Mouse (Mus musculus): ENCODE data around the gene Olfr822. TPM values are rescaled to one million over a fixed set of nuclear protein-coding genes. Genes with fewer than 3 reads are reported as not detected.
A peak's percentile ranks its signal among the peaks of the same experiment; 100 is the strongest.
"Not testable (repeated sequence)": the region's sequence is repeated elsewhere in the genome, so short reads cannot be mapped to it uniquely, and the experiment has no call there.

The Olfr822 gene
- polyA plus RNA-seq (2012; rRNA removed): not detected in 2 replicates
- not detected in 2 replicates for polyA plus RNA-seq (2014; fragmentation: Nextera tagmentation; extraction: Ambion mirVana)

- no peaks in the 10 kb centered on the region for H3K27me3 ChIP-seq (ENCODE audit: control insufficient read depth, insufficient read depth, low read length)
- DNase-seq (ENCODE audit: low read depth in 3 of 3, low spot score in 3 of 3) (no peak), ATAC-seq (ENCODE audit: insufficient read depth) (no peak)
- H3K9ac ChIP-seq (replicated peaks): no peak within 1 kb of the TSS
- no peak within 1 kb of the TSS for H3K4me3 ChIP-seq (ENCODE audit: insufficient read depth in 1 of 2, low read depth in 2 of 2, low read length in 2 of 2)
- no peaks in the 10 kb centered on the region for H3K4me1 ChIP-seq (replicated peaks; ENCODE audit: control insufficient read depth in 2 of 2, insufficient read depth in 2 of 2, low read length in 1 of 2)
- H3K4me2 ChIP-seq (ENCODE audit: low read depth): no peak within 1 kb of the TSS
- no peaks in the 10 kb centered on the region for H3K36me3 ChIP-seq (replicated peaks; ENCODE audit: control insufficient read depth, insufficient read depth, low read depth)
- no peaks in the 10 kb centered on the region for H3K9me3 ChIP-seq (ENCODE audit: control insufficient read depth, low read length)
- no peak for TF ChIP-seq EP300 (IDR thresholded peaks at IDR 0.05; ENCODE audit: low read depth)
- TF ChIP-seq CTCF (IDR thresholded peaks at IDR 0.05; ENCODE audit: low read depth): no peak
- H3K27ac ChIP-seq: no peak within 1 kb of the TSS
Observed at GRCm38 (mm10) chr10:130070910-130071309, at the start of gene Olfr822. Olfr822 (plus strand) TSS chr10:130071210.

GRCm38 (mm10) chr10:130030048-130030447 is 41.0 kb upstream of the Olfr822 start, which contains the start of gene Olfr821:
Olfr821 (plus strand) TSS chr10:130030348.
- Histone ChIP-seq H3K4me3 (ENCODE audit: insufficient read depth in 1 of 2, low read depth in 2 of 2, low read length in 2 of 2) (no peak within 1 kb of the TSS), H3K27me3 (ENCODE audit: control insufficient read depth, insufficient read depth, low read length) (no peaks in the 10 kb centered on the region), H3K9ac (replicated peaks) (no peak within 1 kb of the TSS), H3K36me3 (replicated peaks; ENCODE audit: control insufficient read depth, insufficient read depth, low read depth) (no peaks in the 10 kb centered on the region), H3K4me1 (replicated peaks; ENCODE audit: control insufficient read depth in 2 of 2, insufficient read depth in 2 of 2, low read length in 1 of 2) (no peaks in the 10 kb centered on the region), H3K9me3 (ENCODE audit: control insufficient read depth, low read length) (no peaks in the 10 kb centered on the region), H3K4me2 (ENCODE audit: low read depth) (no peak within 1 kb of the TSS), H3K27ac (no peak within 1 kb of the TSS)
- TF ChIP-seq CTCF (IDR thresholded peaks at IDR 0.05; ENCODE audit: low read depth) (no peak), EP300 (IDR thresholded peaks at IDR 0.05; ENCODE audit: low read depth) (no peak)
- no peak for ATAC-seq (ENCODE audit: insufficient read depth)
- DNase-seq (ENCODE audit: low read depth in 3 of 3, low spot score in 3 of 3): no peak

GRCm38 (mm10) chr10:130037096-130037495 is 33.9 kb upstream of the Olfr822 start:
- Histone ChIP-seq H3K36me3 (replicated peaks; ENCODE audit: control insufficient read depth, insufficient read depth, low read depth) (no peaks in the 10 kb centered on the region), H3K4me2 (ENCODE audit: low read depth) (no peak overlapping the region), H3K4me3 (ENCODE audit: insufficient read depth in 1 of 2, low read depth in 2 of 2, low read length in 2 of 2) (no peak overlapping the region), H3K4me1 (replicated peaks; ENCODE audit: control insufficient read depth in 2 of 2, insufficient read depth in 2 of 2, low read length in 1 of 2) (no peaks in the 10 kb centered on the region), H3K9ac (replicated peaks) (no peak overlapping the region), H3K9me3 (ENCODE audit: control insufficient read depth, low read length) (no peaks in the 10 kb centered on the region), H3K27me3 (ENCODE audit: control insufficient read depth, insufficient read depth, low read length) (no peaks in the 10 kb centered on the region), H3K27ac (no peak overlapping the region)
- 50% methylated on average over 6 of the region's 6 CpGs for WGBS (ENCODE audit: insufficient replicate concordance)
- ATAC-seq (ENCODE audit: insufficient read depth): no peak
- TF ChIP-seq EP300 (IDR thresholded peaks at IDR 0.05; ENCODE audit: low read depth): no peak
- TF ChIP-seq CTCF (IDR thresholded peaks at IDR 0.05; ENCODE audit: low read depth): no peak
- DNase-seq (ENCODE audit: low read depth in 3 of 3, low spot score in 3 of 3): no peak

- Histone ChIP-seq H3K9me3 (ENCODE audit: control insufficient read depth, low read length) (no peaks in the 10 kb centered on the region), H3K9ac (replicated peaks) (no peak overlapping the region), H3K4me2 (ENCODE audit: low read depth) (no peak overlapping the region), H3K27ac (no peak overlapping the region), H3K27me3 (ENCODE audit: control insufficient read depth, insufficient read depth, low read length) (no peaks in the 10 kb centered on the region), H3K4me1 (replicated peaks; ENCODE audit: control insufficient read depth in 2 of 2, insufficient read depth in 2 of 2, low read length in 1 of 2) (no peaks in the 10 kb centered on the region), H3K4me3 (ENCODE audit: insufficient read depth in 1 of 2, low read depth in 2 of 2, low read length in 2 of 2) (no peak overlapping the region), H3K36me3 (replicated peaks; ENCODE audit: control insufficient read depth, insufficient read depth, low read depth) (no peaks in the 10 kb centered on the region)
- no peak for ATAC-seq (ENCODE audit: insufficient read depth)
- peak in 1 of 3 experiments; percentile 1 for DNase-seq (ENCODE audit: low read depth in 3 of 3, low spot score in 3 of 3)
- 13% methylated on average over 5 of the region's 5 CpGs for WGBS (ENCODE audit: insufficient replicate concordance)
- no peak for TF ChIP-seq EP300 (IDR thresholded peaks at IDR 0.05; ENCODE audit: low read depth)
- peak; percentile 45; the same call in 1 of the 2 replicates for TF ChIP-seq CTCF (IDR thresholded peaks at IDR 0.05; ENCODE audit: low read depth)
Observed at GRCm38 (mm10) chr10:130092838-130093440, 21.9 kb downstream of the Olfr822 start.

GRCm38 (mm10) chr10:130096104-130096503 is 25.1 kb downstream of the Olfr822 start:
- no peak for DNase-seq (ENCODE audit: low read depth in 3 of 3, low spot score in 3 of 3)
- Histone ChIP-seq H3K36me3 (replicated peaks; ENCODE audit: control insufficient read depth, insufficient read depth, low read depth) (no peaks in the 10 kb centered on the region), H3K4me3 (ENCODE audit: insufficient read depth in 1 of 2, low read depth in 2 of 2, low read length in 2 of 2) (no peak overlapping the region), H3K9ac (replicated peaks) (no peak overlapping the region), H3K4me2 (ENCODE audit: low read depth) (no peak overlapping the region), H3K27me3 (ENCODE audit: control insufficient read depth, insufficient read depth, low read length) (no peaks in the 10 kb centered on the region), H3K4me1 (replicated peaks; ENCODE audit: control insufficient read depth in 2 of 2, insufficient read depth in 2 of 2, low read length in 1 of 2) (no peaks in the 10 kb centered on the region), H3K27ac (no peak overlapping the region), H3K9me3 (ENCODE audit: control insufficient read depth, low read length) (no peaks in the 10 kb centered on the region)
- no peak for ATAC-seq (ENCODE audit: insufficient read depth)
- no peak; the same call in 1 of the 2 replicates for TF ChIP-seq CTCF (IDR thresholded peaks at IDR 0.05; ENCODE audit: low read depth)
- TF ChIP-seq EP300 (IDR thresholded peaks at IDR 0.05; ENCODE audit: low read depth): no peak

- H3K4me3 ChIP-seq (ENCODE audit: insufficient read depth in 1 of 2, low read depth in 2 of 2, low read length in 2 of 2); H3K9me3 ChIP-seq (ENCODE audit: control insufficient read depth, low read length); H3K9ac ChIP-seq (replicated peaks); H3K27ac ChIP-seq; H3K4me1 ChIP-seq (replicated peaks; ENCODE audit: control insufficient read depth in 2 of 2, insufficient read depth in 2 of 2, low read length in 1 of 2); DNase-seq (ENCODE audit: low read depth in 3 of 3, low spot score in 3 of 3); H3K4me2 ChIP-seq (ENCODE audit: low read depth); H3K27me3 ChIP-seq (ENCODE audit: control insufficient read depth, insufficient read depth, low read length); H3K36me3 ChIP-seq (replicated peaks; ENCODE audit: control insufficient read depth, insufficient read depth, low read depth); ATAC-seq (ENCODE audit: insufficient read depth): not testable (repeated sequence)
- 47% methylated on average over 1 of the region's 1 CpGs for whole genome bisulfite sequencing (ENCODE audit: insufficient replicate concordance)
Observed at GRCm38 (mm10) chr10:130115283-130115682, 44.3 kb downstream of the Olfr822 start, which contains the start of gene Olfr823. Olfr823 (minus strand) TSS chr10:130115383.

- H3K27me3 ChIP-seq (ENCODE audit: control insufficient read depth, insufficient read depth, low read length); H3K27ac ChIP-seq; H3K9ac ChIP-seq (replicated peaks); H3K4me3 ChIP-seq (ENCODE audit: insufficient read depth in 1 of 2, low read depth in 2 of 2, low read length in 2 of 2); H3K4me2 ChIP-seq (ENCODE audit: low read depth); ATAC-seq (ENCODE audit: insufficient read depth); DNase-seq (ENCODE audit: low read depth in 3 of 3, low spot score in 3 of 3); H3K9me3 ChIP-seq (ENCODE audit: control insufficient read depth, low read length); H3K36me3 ChIP-seq (replicated peaks; ENCODE audit: control insufficient read depth, insufficient read depth, low read depth); H3K4me1 ChIP-seq (replicated peaks; ENCODE audit: control insufficient read depth in 2 of 2, insufficient read depth in 2 of 2, low read length in 1 of 2): not testable (repeated sequence)
- 50% methylated on average over 3 of the region's 3 CpGs for WGBS (ENCODE audit: insufficient replicate concordance)
Observed at GRCm38 (mm10) chr10:130116045-130116444, 45.0 kb downstream of the Olfr822 start.

Measured in liver, embryonic 14.5 days (tissue).